Mouse (Mus musculus): ENCODE measurements around the gene Gprasp1.

Gprasp1 gene

GRCm38 (mm10) chrX:135838521-135839360, 96.2 kb downstream of the Gprasp1 start, which contains the start of gene Gprasp2:
TSS of gene Gprasp2 (plus strand) at chrX:135839034.
- DNase-seq, result peak; percentile 20

GRCm38 (mm10) chrX:135839397-135840391, 97.2 kb downstream of the Gprasp1 start:
- DNase-seq, result peak; percentile 46
